Mouse (Mus musculus): ENCODE measurements around the gene Olfr686. TPM values are rescaled to one million over a fixed set of nuclear protein-coding genes. Genes with fewer than 3 reads are reported as not detected.

The Olfr686 gene
- not detected in 2 replicates for polyA plus RNA-seq (2011; ENCODE audit: insufficient read length, low read depth, missing spikeins)

DNA sequence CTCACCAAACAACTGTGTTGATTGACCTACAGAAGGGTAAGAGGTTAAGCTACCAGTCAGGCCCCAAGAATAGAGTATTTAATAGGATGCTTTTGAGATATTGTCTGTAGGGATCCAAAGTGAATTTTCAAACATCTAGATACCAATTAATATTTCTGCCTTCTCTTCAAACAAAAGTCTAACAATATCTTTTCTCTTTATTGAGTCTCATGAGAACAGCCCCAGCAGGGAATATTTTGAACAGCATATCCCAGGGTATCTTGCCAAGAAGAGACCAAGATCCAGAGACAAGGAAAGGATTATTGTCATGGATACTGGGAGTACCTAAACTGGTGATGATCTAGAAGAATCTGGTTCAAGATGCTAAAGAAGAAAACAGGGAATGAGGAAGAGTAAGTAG lies at the start of gene Olfr686:
Gene Olfr686, minus strand, starts transcription at position 101 of the 400 bp plus-strand sequence.
- H3K4me3 ChIP-seq (ENCODE audit: insufficient read depth, low read length), result no peak within 1 kb of the TSS
- H3K4me1 ChIP-seq (ENCODE audit: control insufficient read depth, insufficient read depth, low read length), result no peaks in the 10 kb centered on the region
- TF ChIP-seq CTCF (IDR thresholded peaks at IDR 0.05; ENCODE audit: borderline replicate concordance, insufficient read depth, low read length) (no peak), POLR2A (IDR thresholded peaks at IDR 0.05; ENCODE audit: low read depth, low read length) (no peak)
- no peak within 1 kb of the TSS for H3K27ac ChIP-seq (ENCODE audit: insufficient read depth, low read length)

GRCm38 (mm10) chr7:105256656-105257055 lies 49.4 kb upstream of the Olfr686 start:
- Histone ChIP-seq H3K4me3 (ENCODE audit: insufficient read depth, low read length) (no peak overlapping the region), H3K4me1 (ENCODE audit: control insufficient read depth, insufficient read depth, low read length) (no peaks in the 10 kb centered on the region), H3K27ac (ENCODE audit: insufficient read depth, low read length) (no peak overlapping the region)
- TF ChIP-seq POLR2A (IDR thresholded peaks at IDR 0.05; ENCODE audit: low read depth, low read length) (no peak), CTCF (IDR thresholded peaks at IDR 0.05; ENCODE audit: borderline replicate concordance, insufficient read depth, low read length) (no peak)

DNA sequence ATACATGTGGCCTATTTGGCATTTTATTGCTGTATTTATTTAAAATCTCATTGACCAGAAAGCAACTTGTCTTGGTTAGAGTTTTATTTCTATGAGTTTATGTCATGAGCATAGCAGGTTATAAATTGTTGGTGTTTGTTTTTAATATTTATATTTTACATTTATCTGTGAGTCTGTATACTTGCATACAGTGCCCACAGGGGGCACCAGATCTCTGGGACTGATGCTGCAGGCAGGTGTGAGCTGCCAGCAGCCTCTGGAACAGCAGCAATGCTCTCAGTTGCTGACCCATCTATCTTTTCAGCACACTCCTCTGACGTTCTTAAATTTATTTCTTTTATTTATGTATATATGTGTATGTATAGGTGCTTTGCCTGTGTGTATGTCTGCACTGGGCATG lies 40.9 kb upstream of the Olfr686 start:
- no peak for TF ChIP-seq CTCF (IDR thresholded peaks at IDR 0.05; ENCODE audit: borderline replicate concordance, insufficient read depth, low read length)
- TF ChIP-seq POLR2A (IDR thresholded peaks at IDR 0.05; ENCODE audit: low read depth, low read length), result no peak
- Histone ChIP-seq H3K4me1 (ENCODE audit: control insufficient read depth, insufficient read depth, low read length) (no peaks in the 10 kb centered on the region), H3K27ac (ENCODE audit: insufficient read depth, low read length) (no peak overlapping the region), H3K4me3 (ENCODE audit: insufficient read depth, low read length) (no peak overlapping the region)

DNA sequence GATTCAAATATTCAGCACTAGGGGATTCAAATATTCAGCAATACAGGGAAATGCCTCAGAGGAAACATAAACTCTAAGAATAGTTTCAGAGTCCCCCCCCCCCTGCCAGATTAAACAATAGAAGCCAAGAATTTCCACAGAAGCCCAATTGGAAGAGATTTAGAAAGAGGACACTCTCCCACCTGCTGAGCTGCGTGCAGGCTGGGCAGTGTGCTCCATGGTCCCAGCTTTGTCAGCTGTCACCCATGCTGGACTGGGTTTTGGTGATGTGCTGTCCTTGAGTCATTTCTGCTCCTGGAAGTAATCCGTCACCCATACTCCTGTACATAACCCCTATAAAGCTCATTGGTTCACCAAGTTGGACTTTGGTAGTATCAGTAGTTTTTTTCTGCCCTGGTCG lies 40.4 kb upstream of the Olfr686 start:
- H3K4me3 ChIP-seq (ENCODE audit: insufficient read depth, low read length), result no peak overlapping the region
- H3K27ac ChIP-seq (ENCODE audit: insufficient read depth, low read length), result no peak overlapping the region
- no peak for TF ChIP-seq POLR2A (IDR thresholded peaks at IDR 0.05; ENCODE audit: low read depth, low read length)
- TF ChIP-seq CTCF (IDR thresholded peaks at IDR 0.05; ENCODE audit: borderline replicate concordance, insufficient read depth, low read length), result no peak
- H3K4me1 ChIP-seq (ENCODE audit: control insufficient read depth, insufficient read depth, low read length), result no peaks in the 10 kb centered on the region

DNA sequence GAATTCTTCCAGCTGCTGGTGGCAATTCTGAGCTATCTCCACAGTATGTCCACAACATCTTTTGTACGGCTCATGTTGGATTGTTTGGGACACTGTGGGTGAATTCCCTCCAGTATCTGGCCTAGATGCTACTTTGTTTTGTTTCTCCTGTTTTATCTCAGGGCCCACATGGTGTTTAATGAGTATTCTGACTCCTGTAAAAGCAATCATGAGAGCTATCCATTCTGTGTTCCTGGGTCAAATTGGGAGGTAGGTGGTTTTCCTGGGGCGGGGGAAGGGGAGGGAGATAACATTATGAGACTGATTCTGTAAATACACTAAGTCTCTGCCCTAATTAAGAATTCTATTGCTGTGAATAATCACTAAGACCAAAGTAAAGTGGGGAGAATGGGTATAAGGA lies 22.1 kb upstream of the Olfr686 start:
- Histone ChIP-seq H3K4me3 (ENCODE audit: insufficient read depth, low read length) (no peak overlapping the region), H3K27ac (ENCODE audit: insufficient read depth, low read length) (no peak overlapping the region), H3K4me1 (ENCODE audit: control insufficient read depth, insufficient read depth, low read length) (no peaks in the 10 kb centered on the region)
- TF ChIP-seq POLR2A (IDR thresholded peaks at IDR 0.05; ENCODE audit: low read depth, low read length), result no peak
- no peak for TF ChIP-seq CTCF (IDR thresholded peaks at IDR 0.05; ENCODE audit: borderline replicate concordance, insufficient read depth, low read length)

- H3K4me1 ChIP-seq (ENCODE audit: control insufficient read depth, insufficient read depth, low read length), result no peaks in the 10 kb centered on the region
- H3K27ac ChIP-seq (ENCODE audit: insufficient read depth, low read length), result no peak overlapping the region
- no peak for TF ChIP-seq POLR2A (IDR thresholded peaks at IDR 0.05; ENCODE audit: low read depth, low read length)
- no peak for TF ChIP-seq CTCF (IDR thresholded peaks at IDR 0.05; ENCODE audit: borderline replicate concordance, insufficient read depth, low read length)
- H3K4me3 ChIP-seq (ENCODE audit: insufficient read depth, low read length), result no peak overlapping the region
Measured at GRCm38 (mm10) chr7:105228138-105228537, 20.9 kb upstream of the Olfr686 start.

GRCm38 (mm10) chr7:105226703-105227102 lies 19.4 kb upstream of the Olfr686 start:
- Histone ChIP-seq H3K4me1 (ENCODE audit: control insufficient read depth, insufficient read depth, low read length) (no peaks in the 10 kb centered on the region), H3K27ac (ENCODE audit: insufficient read depth, low read length) (no peak overlapping the region), H3K4me3 (ENCODE audit: insufficient read depth, low read length) (no peak overlapping the region)
- TF ChIP-seq CTCF (IDR thresholded peaks at IDR 0.05; ENCODE audit: borderline replicate concordance, insufficient read depth, low read length) (no peak), POLR2A (IDR thresholded peaks at IDR 0.05; ENCODE audit: low read depth, low read length) (no peak)

DNA sequence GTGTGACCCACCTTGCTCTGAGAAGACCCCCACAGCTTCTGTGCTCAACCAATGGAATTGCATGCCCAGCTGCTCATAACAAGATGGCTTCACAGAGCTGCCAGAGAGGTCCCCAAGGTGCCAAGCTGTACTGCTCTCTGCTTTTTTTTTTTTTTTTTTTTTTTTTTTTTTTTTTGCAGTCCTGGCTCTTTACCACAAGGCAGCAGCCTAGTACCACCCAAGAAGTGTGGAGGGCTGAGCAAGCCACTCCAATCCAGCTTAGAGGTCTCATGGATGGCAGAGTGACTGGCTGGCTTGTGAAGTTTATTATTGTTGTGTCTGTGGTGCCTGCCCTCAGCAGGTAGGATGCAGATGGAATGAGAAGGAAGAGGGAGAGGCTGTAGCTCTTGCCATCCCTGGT lies 18.8 kb upstream of the Olfr686 start:
- Histone ChIP-seq H3K4me3 (ENCODE audit: insufficient read depth, low read length) (no peak overlapping the region), H3K27ac (ENCODE audit: insufficient read depth, low read length) (no peak overlapping the region), H3K4me1 (ENCODE audit: control insufficient read depth, insufficient read depth, low read length) (no peaks in the 10 kb centered on the region)
- no peak for TF ChIP-seq POLR2A (IDR thresholded peaks at IDR 0.05; ENCODE audit: low read depth, low read length)
- no peak for TF ChIP-seq CTCF (IDR thresholded peaks at IDR 0.05; ENCODE audit: borderline replicate concordance, insufficient read depth, low read length)

GRCm38 (mm10) chr7:105218281-105218680 lies 11.0 kb upstream of the Olfr686 start:
- TF ChIP-seq POLR2A (IDR thresholded peaks at IDR 0.05; ENCODE audit: low read depth, low read length) (no peak), CTCF (IDR thresholded peaks at IDR 0.05; ENCODE audit: borderline replicate concordance, insufficient read depth, low read length) (no peak)
- no peak overlapping the region for H3K4me3 ChIP-seq (ENCODE audit: insufficient read depth, low read length)
- no peak overlapping the region for H3K27ac ChIP-seq (ENCODE audit: insufficient read depth, low read length)
- H3K4me1 ChIP-seq (ENCODE audit: control insufficient read depth, insufficient read depth, low read length), result no peaks in the 10 kb centered on the region

DNA sequence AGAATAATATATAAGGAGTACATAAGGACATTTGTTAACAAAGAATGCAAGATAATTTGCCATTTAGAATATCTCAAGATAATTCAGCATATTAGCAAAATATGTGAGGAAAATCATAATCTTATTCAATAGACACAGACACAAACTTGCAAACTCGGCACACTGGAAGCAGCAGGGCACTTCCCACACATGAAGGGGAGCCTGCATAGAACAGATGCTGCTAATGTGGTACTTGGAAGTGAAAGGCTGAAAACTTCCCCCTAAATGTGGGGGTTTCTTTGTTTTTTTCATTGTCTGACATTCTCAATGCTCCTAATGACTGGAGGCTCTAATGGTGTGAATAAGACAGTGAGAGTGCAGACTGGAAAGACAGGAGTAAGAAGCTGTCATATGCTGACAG lies 7.5 kb upstream of the Olfr686 start:
- no peak for TF ChIP-seq CTCF (IDR thresholded peaks at IDR 0.05; ENCODE audit: borderline replicate concordance, insufficient read depth, low read length)
- no peak for TF ChIP-seq POLR2A (IDR thresholded peaks at IDR 0.05; ENCODE audit: low read depth, low read length)
- H3K27ac ChIP-seq (ENCODE audit: insufficient read depth, low read length), result no peak overlapping the region
- H3K4me1 ChIP-seq (ENCODE audit: control insufficient read depth, insufficient read depth, low read length), result no peaks in the 10 kb centered on the region
- no peak overlapping the region for H3K4me3 ChIP-seq (ENCODE audit: insufficient read depth, low read length)

- Histone ChIP-seq H3K4me1 (ENCODE audit: control insufficient read depth, insufficient read depth, low read length) (no peaks in the 10 kb centered on the region), H3K4me3 (ENCODE audit: insufficient read depth, low read length) (no peak within 1 kb of the TSS), H3K27ac (ENCODE audit: insufficient read depth, low read length) (no peak within 1 kb of the TSS)
- TF ChIP-seq POLR2A (IDR thresholded peaks at IDR 0.05; ENCODE audit: low read depth, low read length) (no peak), CTCF (IDR thresholded peaks at IDR 0.05; ENCODE audit: borderline replicate concordance, insufficient read depth, low read length) (no peak)
Measured at GRCm38 (mm10) chr7:105185912-105186311, 21.4 kb downstream of the Olfr686 start, which contains the start of gene Olfr685. Gene Olfr685, minus strand, starts transcription at chr7:105186012.
